Mouse (Mus musculus) kidney, embryonic 15.5 days (tissue): Measurements from ENCODE around the gene Slc22a22. TPM values are rescaled to one million over a fixed set of nuclear protein-coding genes. Genes with fewer than 3 reads are reported as not detected.

Source experiments
- ATAC-seq: fragments of 200-750 bp; cut with Nextera tagmentation; replicated peaks from 2 replicates; pipeline ENCODE4 v1.8.0; 2017; ENCODE audit warnings: moderate TSS enrichment; ENCODE audit not compliant: low FRiP score
- H3K27ac ChIP-seq: fragments of 300-500 bp; sonication (generic); 2 replicates; pipeline ENCODE4 v1.5.1; 2015; ENCODE audit warnings: mild to moderate bottlenecking, inconsistent platforms
- H3K27me3 ChIP-seq: fragments of 300-500 bp; sonication (generic); 2 replicates; pipeline ENCODE4 v1.6.1; 2015; ENCODE audit warnings: inconsistent platforms
- H3K36me3 ChIP-seq: fragments of 300-500 bp; sonication (generic); 2 replicates; pipeline ENCODE4 v1.6.1; 2015; ENCODE audit warnings: inconsistent platforms
- H3K4me1 ChIP-seq: fragments of 300-500 bp; sonication (generic); 2 replicates; pipeline ENCODE4 v1.6.1; 2015; ENCODE audit warnings: inconsistent platforms
- H3K4me2 ChIP-seq: fragments of 300-500 bp; sonication (generic); 2 replicates; pipeline ENCODE4 v1.6.1; 2015; ENCODE audit warnings: moderate library complexity, mild to moderate bottlenecking, inconsistent platforms
- H3K4me3 ChIP-seq: fragments of 300-500 bp; sonication (generic); replicated peaks from 2 replicates; pipeline ENCODE4 v1.5.1; 2015; ENCODE audit warnings: mild to moderate bottlenecking, inconsistent platforms
- H3K9ac ChIP-seq: fragments of 300-500 bp; sonication (generic); 2 replicates; pipeline ENCODE4 v1.6.1; 2015; ENCODE audit warnings: mild to moderate bottlenecking, inconsistent platforms
- H3K9me3 ChIP-seq: fragments of 300-500 bp; sonication (generic); replicated peaks from 2 replicates; pipeline ENCODE4 v1.6.1; 2016; ENCODE audit warnings: inconsistent platforms
- WGBS: fragments of 180-500 bp; shearing (Covaris S2); methylation state at CpG from one replicate; pipeline ENCODE4 v1.1.7; 2015; ENCODE audit warnings: mixed read lengths; 5-methylcytosine and 5-hydroxymethylcytosine counted together
- polyA plus RNA-seq: library from polyadenylated mRNA; unstranded; fragments of >200 nt; fragmentation: Nextera tagmentation; extraction: Ambion mirVana; gene quantifications from 2 replicates; pipeline ENCODE4 v1.2.1, GENCODE M21; 2015

The Slc22a22 gene
- 2.0 and 2.5 TPM in 2 replicates for polyA plus RNA-seq

DNA sequence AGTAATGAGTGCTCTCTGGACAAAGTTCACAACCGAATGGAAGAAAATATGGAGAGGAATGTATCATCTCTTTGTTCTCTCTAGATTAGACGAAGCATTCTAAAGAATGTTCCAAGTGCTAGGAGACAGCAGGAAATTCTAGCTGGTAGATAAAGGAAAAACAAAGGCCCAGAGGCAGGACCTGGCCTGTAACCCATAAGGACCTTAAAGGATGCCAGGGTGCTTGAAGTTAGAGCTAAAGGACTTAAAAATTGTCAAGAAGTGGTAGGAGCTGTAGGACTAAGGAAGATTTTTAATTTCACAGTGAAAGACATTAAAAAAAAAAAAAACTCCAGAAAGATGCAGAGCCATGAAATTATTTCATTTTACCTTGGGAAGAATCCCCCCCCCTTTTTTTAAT lies at the start of gene Slc22a22:
TSS of gene Slc22a22 (minus strand) at position 101 of the 400 bp plus-strand sequence.
- WGBS: 74% methylated on average over 2 of the region's 2 CpGs
- Histone ChIP-seq H3K4me3 (no peak within 1 kb of the TSS), H3K27ac (no peak within 1 kb of the TSS), H3K4me2 (no peak within 1 kb of the TSS), H3K9ac (no peak within 1 kb of the TSS), H3K27me3 (no peaks in the 10 kb centered on the region), H3K36me3 (no peaks in the 10 kb centered on the region), H3K9me3 (no peaks in the 10 kb centered on the region), H3K4me1 (no peaks in the 10 kb centered on the region)
- no peak for ATAC-seq

- Histone ChIP-seq H3K27ac (no peak overlapping the region), H3K4me1 (peaks cover 6% of the 10 kb centered on the region; the same call in 1 of the 2 replicates), H3K9me3 (no peaks in the 10 kb centered on the region), H3K4me2 (no peak overlapping the region), H3K36me3 (no peaks in the 10 kb centered on the region), H3K27me3 (no peaks in the 10 kb centered on the region), H3K4me3 (no peak overlapping the region), H3K9ac (no peak overlapping the region)
- WGBS: 64% methylated on average over 10 of the region's 10 CpGs
- ATAC-seq: no peak
Measured at GRCm38 (mm10) chr15:57523510-57524298, 46.3 kb upstream of the Slc22a22 start.

DNA sequence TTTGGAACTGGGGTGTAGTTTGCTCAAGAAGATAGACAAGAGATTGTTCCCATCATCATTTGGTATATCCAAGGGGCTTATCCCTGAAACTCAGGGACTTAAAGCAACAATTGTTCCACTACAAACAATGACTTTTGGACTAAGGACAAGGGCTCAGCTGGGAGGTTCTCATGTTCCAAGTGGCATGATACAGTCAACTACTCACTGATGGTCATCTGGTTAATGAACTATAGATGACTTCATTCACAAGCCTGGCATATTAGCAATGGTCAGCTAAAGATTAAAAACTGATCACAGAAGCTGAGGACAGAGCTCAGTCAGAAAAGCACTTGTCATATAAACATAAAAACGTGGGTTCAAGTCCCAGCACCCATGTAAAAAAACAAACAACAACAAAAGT lies 44.7 kb upstream of the Slc22a22 start:
- WGBS: 65% methylated on average over 1 of the region's 1 CpGs
- Histone ChIP-seq H3K4me2 (no peak overlapping the region), H3K9ac (no peak overlapping the region), H3K36me3 (no peaks in the 10 kb centered on the region), H3K27ac (no peak overlapping the region), H3K27me3 (no peaks in the 10 kb centered on the region), H3K4me3 (no peak overlapping the region), H3K4me1 (peaks cover 6% of the 10 kb centered on the region; the same call in 1 of the 2 replicates), H3K9me3 (no peaks in the 10 kb centered on the region)
- no peak for ATAC-seq

- no peak overlapping the region for H3K4me3 ChIP-seq
- no peak overlapping the region for H3K27ac ChIP-seq
- no peaks in the 10 kb centered on the region for H3K27me3 ChIP-seq
- H3K9me3 ChIP-seq: no peaks in the 10 kb centered on the region
- H3K4me1 ChIP-seq: peaks cover 12% of the 10 kb centered on the region; the same call in 1 of the 2 replicates
- no peak overlapping the region for H3K9ac ChIP-seq
- peak overlapping the region; percentile 14; the same call in 1 of the 2 replicates for H3K4me2 ChIP-seq
- 22% methylated on average over 21 of the region's 21 CpGs for WGBS
- H3K36me3 ChIP-seq: no peaks in the 10 kb centered on the region
- peak; percentile 81 for ATAC-seq
Measured at GRCm38 (mm10) chr15:57509185-57510172, 32.1 kb upstream of the Slc22a22 start.

DNA sequence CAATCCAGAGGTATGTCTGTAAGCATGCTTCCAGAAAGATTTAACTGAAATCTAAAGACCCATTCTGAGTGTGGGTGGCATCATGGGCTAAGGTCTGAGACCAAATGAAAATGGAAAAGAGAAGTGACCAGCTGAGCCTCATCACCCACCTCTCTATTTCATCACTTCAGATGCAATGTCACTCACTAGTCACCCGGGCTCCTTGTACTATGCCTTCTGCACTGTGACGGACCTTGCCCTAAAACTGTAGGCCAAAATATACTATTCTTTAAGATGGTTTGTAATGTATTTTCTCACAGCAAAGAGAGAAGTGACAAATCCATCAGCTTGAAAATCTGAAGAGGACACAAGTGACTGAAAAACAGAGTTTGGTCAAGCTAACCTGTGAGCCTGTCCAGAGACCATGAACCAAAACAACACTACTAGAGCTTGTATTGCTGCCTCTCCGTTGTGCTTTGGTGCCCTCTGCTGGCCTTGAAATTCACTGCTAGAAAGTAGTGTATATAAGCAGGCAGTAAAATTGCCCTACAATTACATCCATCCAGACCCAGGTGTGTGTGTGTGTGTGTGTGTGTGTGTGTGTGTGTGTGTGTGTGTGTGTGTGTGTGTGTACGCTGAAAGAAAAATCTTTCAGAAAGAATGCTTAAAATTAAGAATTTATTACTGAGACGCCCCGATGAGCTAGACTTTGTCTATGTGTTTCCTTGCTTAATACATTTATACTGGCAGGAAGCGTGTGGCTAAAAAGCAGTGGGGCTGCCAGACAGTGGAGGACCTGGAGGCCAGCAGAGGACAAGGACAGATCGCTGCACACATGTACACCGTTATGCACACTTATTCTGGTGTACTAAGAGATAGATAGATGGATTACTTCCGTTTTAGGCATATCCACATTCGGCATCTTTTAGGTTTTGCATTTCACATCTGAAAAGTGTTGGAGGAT lies 31.1 kb upstream of the Slc22a22 start:
- no peaks in the 10 kb centered on the region for H3K9me3 ChIP-seq
- no peak overlapping the region for H3K27ac ChIP-seq
- no peaks in the 10 kb centered on the region for H3K36me3 ChIP-seq
- WGBS: 51% methylated on average over 11 of the region's 11 CpGs
- H3K27me3 ChIP-seq: no peaks in the 10 kb centered on the region
- H3K9ac ChIP-seq: no peak overlapping the region
- H3K4me2 ChIP-seq: peak overlapping the region; percentile 14; the same call in 1 of the 2 replicates
- H3K4me1 ChIP-seq: peaks cover 12% of the 10 kb centered on the region; the same call in 1 of the 2 replicates
- H3K4me3 ChIP-seq: no peak overlapping the region
- ATAC-seq: peak; percentile 86

- H3K9me3 ChIP-seq: no peaks in the 10 kb centered on the region
- H3K4me1 ChIP-seq: peaks cover 4% of the 10 kb centered on the region; the same call in 1 of the 2 replicates
- no peak overlapping the region for H3K27ac ChIP-seq
- no peaks in the 10 kb centered on the region for H3K36me3 ChIP-seq
- no peak overlapping the region for H3K4me3 ChIP-seq
- H3K9ac ChIP-seq: no peak overlapping the region
- no peak for ATAC-seq
- 44% methylated on average over 9 of the region's 9 CpGs for WGBS
- no peaks in the 10 kb centered on the region for H3K27me3 ChIP-seq
- no peak overlapping the region for H3K4me2 ChIP-seq
Measured at GRCm38 (mm10) chr15:57504126-57504705, 26.8 kb upstream of the Slc22a22 start.

DNA sequence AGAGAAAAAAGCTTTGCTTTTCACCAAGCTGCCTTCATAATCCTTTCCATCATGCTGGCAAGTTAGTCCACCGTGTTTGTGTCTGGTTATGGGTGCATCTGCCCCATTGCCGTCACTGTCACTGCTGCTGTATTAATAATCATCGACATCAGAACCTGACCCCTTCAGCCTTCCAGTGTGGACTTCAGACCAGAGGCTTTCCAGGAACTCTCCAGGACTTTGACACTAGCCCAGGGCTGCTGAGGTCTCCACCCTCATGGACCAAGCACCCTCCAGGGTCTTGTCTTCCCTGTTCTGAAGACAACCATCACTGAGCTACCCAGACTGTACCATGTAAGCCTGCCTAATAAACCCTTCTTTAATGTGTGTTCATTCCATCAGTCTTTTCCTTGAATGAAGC lies 26.2 kb upstream of the Slc22a22 start:
- Histone ChIP-seq H3K27ac (no peak overlapping the region), H3K4me2 (no peak overlapping the region), H3K27me3 (no peaks in the 10 kb centered on the region), H3K9ac (no peak overlapping the region), H3K4me3 (no peak overlapping the region), H3K4me1 (no peaks in the 10 kb centered on the region), H3K9me3 (no peaks in the 10 kb centered on the region), H3K36me3 (no peaks in the 10 kb centered on the region)
- no peak for ATAC-seq
- WGBS: 87% methylated on average over 3 of the region's 3 CpGs

DNA sequence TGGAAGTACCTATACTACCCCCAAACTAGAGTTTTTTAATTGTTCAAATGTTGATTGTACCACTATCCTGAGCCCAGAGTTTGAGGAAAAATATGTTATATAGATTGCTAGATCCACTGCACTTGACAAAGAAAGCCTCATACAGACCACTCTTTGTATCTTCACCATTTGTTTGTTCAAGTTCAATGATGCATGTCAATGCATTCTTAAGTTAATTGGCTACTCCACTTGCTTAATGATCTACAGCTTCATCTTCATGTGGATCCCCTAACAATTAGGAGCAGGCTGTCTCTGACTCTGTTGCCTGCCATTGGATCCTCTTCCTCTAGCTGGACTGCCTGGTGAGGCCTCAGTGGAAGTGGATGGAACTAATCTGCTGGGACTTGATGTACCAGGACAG lies 24.1 kb upstream of the Slc22a22 start:
- no peak overlapping the region for H3K9ac ChIP-seq
- no peak overlapping the region for H3K4me3 ChIP-seq
- H3K27ac ChIP-seq: no peak overlapping the region
- H3K27me3 ChIP-seq: no peaks in the 10 kb centered on the region
- H3K36me3 ChIP-seq: no peaks in the 10 kb centered on the region
- H3K9me3 ChIP-seq: no peaks in the 10 kb centered on the region
- no peak for ATAC-seq
- no peaks in the 10 kb centered on the region for H3K4me1 ChIP-seq
- H3K4me2 ChIP-seq: no peak overlapping the region

DNA sequence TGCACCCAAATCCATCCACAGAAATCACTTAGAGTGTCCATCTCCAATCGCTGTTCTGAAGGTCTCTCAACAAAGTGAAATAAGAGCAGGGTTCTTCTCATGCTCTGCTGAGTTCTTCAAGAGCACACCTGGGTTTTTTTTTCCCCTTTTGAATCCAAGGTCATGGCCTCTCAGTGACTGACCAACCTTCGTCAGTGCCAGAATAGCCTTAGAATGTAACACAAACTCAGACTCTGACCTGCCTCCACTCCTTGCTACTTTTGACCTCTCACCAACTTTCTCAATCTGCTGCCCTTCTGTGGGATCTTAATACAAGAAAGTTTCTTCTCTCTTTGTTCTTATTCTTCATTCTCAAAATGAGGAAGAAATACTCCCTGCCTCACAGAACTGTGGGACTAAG lies 18.7 kb upstream of the Slc22a22 start:
- no peak for ATAC-seq
- no peaks in the 10 kb centered on the region for H3K27me3 ChIP-seq
- H3K27ac ChIP-seq: no peak overlapping the region
- no peak overlapping the region for H3K4me3 ChIP-seq
- no peak overlapping the region for H3K9ac ChIP-seq
- H3K4me1 ChIP-seq: no peaks in the 10 kb centered on the region
- WGBS: 58% methylated on average over 2 of the region's 2 CpGs
- H3K36me3 ChIP-seq: no peaks in the 10 kb centered on the region
- no peak overlapping the region for H3K4me2 ChIP-seq
- H3K9me3 ChIP-seq: no peaks in the 10 kb centered on the region

DNA sequence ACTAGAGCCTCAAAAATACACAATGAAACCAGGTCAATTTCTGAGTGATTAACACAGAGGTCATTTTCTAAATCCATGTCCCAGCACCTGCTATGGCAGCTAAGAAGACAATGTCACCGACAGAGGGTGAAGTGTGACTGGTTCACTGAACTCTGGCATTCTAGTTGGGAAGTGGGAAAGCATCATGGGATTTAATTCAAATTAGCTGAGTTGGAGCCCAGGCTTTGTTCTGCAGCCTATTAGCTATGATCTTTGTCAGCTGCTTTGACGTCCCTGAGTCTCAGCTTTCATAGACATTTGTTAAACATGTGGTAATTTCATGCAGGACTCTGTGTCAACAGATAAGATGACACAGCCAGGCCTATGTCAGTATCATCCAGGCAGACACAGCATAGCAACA lies 5.1 kb upstream of the Slc22a22 start:
- no peaks in the 10 kb centered on the region for H3K36me3 ChIP-seq
- no peaks in the 10 kb centered on the region for H3K9me3 ChIP-seq
- no peak overlapping the region for H3K4me2 ChIP-seq
- H3K4me3 ChIP-seq: no peak overlapping the region
- no peak overlapping the region for H3K27ac ChIP-seq
- 54% methylated on average over 2 of the region's 2 CpGs for WGBS
- ATAC-seq: no peak
- no peaks in the 10 kb centered on the region for H3K27me3 ChIP-seq
- no peak overlapping the region for H3K9ac ChIP-seq
- no peaks in the 10 kb centered on the region for H3K4me1 ChIP-seq

- H3K27ac ChIP-seq: no peak overlapping the region
- no peak overlapping the region for H3K4me2 ChIP-seq
- no peak overlapping the region for H3K4me3 ChIP-seq
- no peak overlapping the region for H3K9ac ChIP-seq
- WGBS: 43% methylated on average over 3 of the region's 3 CpGs
- no peaks in the 10 kb centered on the region for H3K36me3 ChIP-seq
- H3K4me1 ChIP-seq: no peaks in the 10 kb centered on the region
- no peaks in the 10 kb centered on the region for H3K27me3 ChIP-seq
- no peaks in the 10 kb centered on the region for H3K9me3 ChIP-seq
- peak; percentile 46; the same call in 1 of the 2 replicates for ATAC-seq
Measured at GRCm38 (mm10) chr15:57471648-57472047, 5.8 kb downstream of the Slc22a22 start.
